Mouse (Mus musculus) limb, embryonic 12.5 days (tissue): ENCODE measurements around the gene Lrrc20. TPM values are rescaled to one million over a fixed set of nuclear protein-coding genes. Genes with fewer than 3 reads are reported as not detected.
"Not testable (repeated sequence)": the region's sequence is repeated elsewhere in the genome, so short reads cannot be mapped to it uniquely, and the experiment has no call there.

Source experiments
- ATAC-seq: fragments of 200-750 bp; cut with Nextera tagmentation; 2 replicates; pipeline ENCODE4 v1.8.0; 2017; ENCODE audit warnings: low read depth, moderate TSS enrichment; ENCODE audit not compliant: insufficient number of reproducible peaks, insufficient read depth, low FRiP score, low TSS enrichment
- H3K27ac ChIP-seq: fragments of 300-500 bp; sonication (generic); 2 replicates; pipeline ENCODE4 v1.5.1; 2016; ENCODE audit warnings: mild to moderate bottlenecking, moderate library complexity
- H3K27me3 ChIP-seq: fragments of 300-500 bp; sonication (generic); 2 replicates; pipeline ENCODE4 v1.6.1; 2016; ENCODE audit warnings: mild to moderate bottlenecking, moderate library complexity
- H3K36me3 ChIP-seq: fragments of 300-500 bp; sonication (generic); 2 replicates; pipeline ENCODE4 v1.6.1; 2016; ENCODE audit warnings: mild to moderate bottlenecking, moderate library complexity
- H3K4me1 ChIP-seq: fragments of 300-500 bp; sonication (generic); replicated peaks from 2 replicates; pipeline ENCODE4 v1.6.1; 2016
- H3K4me2 ChIP-seq: fragments of 300-500 bp; sonication (generic); 2 replicates; pipeline ENCODE4 v1.6.1; 2016; ENCODE audit warnings: mild to moderate bottlenecking, moderate library complexity
- H3K4me3 ChIP-seq: fragments of 300-500 bp; sonication (generic); replicated peaks from 2 replicates; pipeline ENCODE4 v1.5.1; 2016; ENCODE audit warnings: mild to moderate bottlenecking
- H3K9ac ChIP-seq: fragments of 300-500 bp; sonication (generic); replicated peaks from 2 replicates; pipeline ENCODE4 v1.6.1; 2016; ENCODE audit warnings: mild to moderate bottlenecking, moderate library complexity
- H3K9me3 ChIP-seq: fragments of 300-500 bp; sonication (generic); 2 replicates; pipeline ENCODE4 v1.6.1; 2016; ENCODE audit warnings: mild to moderate bottlenecking, moderate library complexity
- WGBS: fragments of 180-500 bp; shearing (Covaris S2); methylation state at CpG from one replicate; pipeline ENCODE4 v1.1.7; 2016; 5-methylcytosine and 5-hydroxymethylcytosine counted together
- polyA plus RNA-seq: library from polyadenylated mRNA; unstranded; fragments of >200 nt; fragmentation: Nextera tagmentation; extraction: Ambion mirVana; gene quantifications from 2 replicates; pipeline ENCODE4 v1.2.1, GENCODE M21; 2016

Gene Lrrc20
- polyA plus RNA-seq, 1 experiment from 2014 or later: 11.6 TPM

DNA sequence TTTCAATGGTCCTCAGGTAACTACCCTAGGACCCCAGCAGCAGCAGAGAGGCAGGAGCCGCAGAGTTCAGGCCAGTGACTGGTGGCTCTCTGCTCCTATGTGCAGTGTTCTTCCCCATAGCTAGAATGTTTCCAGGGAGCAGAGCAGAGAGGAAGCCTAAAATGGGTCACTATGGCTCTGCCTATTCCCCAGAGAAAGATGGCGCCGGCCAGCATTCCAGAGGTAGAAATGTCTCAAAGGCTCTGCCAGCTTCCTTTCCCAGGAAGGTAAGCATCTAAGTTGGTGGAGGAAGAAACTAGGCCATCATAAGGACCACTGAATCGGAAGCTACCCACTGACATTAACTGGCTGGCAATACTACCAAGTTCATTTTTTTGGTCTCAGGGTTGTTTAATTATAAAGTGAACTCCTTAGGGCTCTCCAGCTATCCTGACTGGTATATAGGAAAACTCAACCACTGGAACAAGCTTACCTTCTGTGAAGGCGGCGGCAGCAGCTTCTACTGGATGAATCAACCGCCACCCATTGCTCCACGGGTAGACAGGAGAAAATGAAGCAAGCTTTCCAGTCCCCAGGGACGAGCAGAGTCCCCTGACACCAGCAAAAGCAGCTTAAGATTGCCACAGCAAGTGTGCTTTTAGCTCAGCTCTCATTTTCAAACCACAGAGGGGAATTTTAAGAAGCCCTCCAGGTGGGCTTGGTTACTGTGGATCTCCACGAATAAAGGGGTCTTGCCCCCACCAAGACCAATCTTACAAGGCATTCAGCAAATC, 27.8 kb upstream of the Lrrc20 start:
- Histone ChIP-seq H3K9me3 (no peaks in the 10 kb centered on the region), H3K4me3 (no peak overlapping the region), H3K4me2 (no peak overlapping the region), H3K36me3 (peaks cover 35% of the 10 kb centered on the region; the same call in 1 of the 2 replicates), H3K27me3 (no peaks in the 10 kb centered on the region), H3K9ac (no peak overlapping the region; the same call in 1 of the 2 replicates), H3K27ac (no peak overlapping the region), H3K4me1 (peaks cover 71% of the 10 kb centered on the region)
- WGBS: 84% methylated on average over 10 of the region's 10 CpGs
- ATAC-seq: no peak

DNA sequence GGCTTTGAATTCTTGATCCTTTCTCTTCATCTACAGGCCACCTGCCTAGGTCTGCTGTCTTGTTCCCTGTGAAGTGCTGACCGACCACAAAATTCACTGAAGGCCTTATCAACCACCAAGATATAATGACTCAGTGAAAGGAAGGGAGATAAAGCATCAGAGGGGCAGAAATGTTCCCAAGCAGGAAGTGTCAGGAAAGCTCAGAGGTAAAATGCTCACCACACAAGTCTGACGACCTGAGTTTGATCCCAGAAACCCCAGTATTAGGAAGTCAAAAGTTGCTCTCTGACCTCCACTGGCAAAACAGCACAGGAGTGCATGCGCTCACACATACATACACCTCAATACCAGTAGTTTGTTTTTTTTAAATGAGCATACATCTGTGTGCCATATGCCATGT, 26.8 kb upstream of the Lrrc20 start:
- Histone ChIP-seq H3K4me1 (peaks cover 60% of the 10 kb centered on the region), H3K4me3 (no peak overlapping the region), H3K9me3 (no peaks in the 10 kb centered on the region), H3K4me2 (no peak overlapping the region), H3K27me3 (no peaks in the 10 kb centered on the region), H3K9ac (no peak overlapping the region), H3K36me3 (peaks cover 35% of the 10 kb centered on the region; the same call in 1 of the 2 replicates), H3K27ac (no peak overlapping the region)
- ATAC-seq: no peak
- WGBS: 84% methylated on average over 3 of the region's 3 CpGs

DNA sequence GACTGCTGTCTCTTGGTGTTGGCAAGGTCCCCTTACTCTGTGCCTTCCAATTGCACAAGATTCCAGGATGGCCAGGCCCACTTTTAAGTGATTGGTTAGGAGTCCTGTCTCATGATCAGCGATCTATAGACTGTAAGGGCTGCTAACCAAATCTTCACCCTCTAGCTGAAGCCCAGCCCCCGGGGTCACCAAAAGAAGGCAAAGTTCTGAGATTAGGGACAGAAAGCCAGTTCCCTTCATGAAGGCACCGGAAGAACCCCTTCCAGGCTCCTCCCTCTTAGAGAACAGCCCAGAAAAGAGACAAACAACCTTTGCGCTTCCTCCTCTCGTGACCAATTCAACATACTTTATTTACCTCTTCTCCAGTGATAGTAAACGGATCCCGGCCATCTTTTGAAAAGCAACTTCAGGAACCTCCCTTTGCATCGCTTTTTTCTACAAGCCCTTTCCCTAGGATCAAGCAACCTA, 24.1 kb upstream of the Lrrc20 start:
- no peak for ATAC-seq
- Histone ChIP-seq H3K27ac (no peak overlapping the region), H3K4me3 (peak overlapping the region; percentile 99), H3K9me3 (no peaks in the 10 kb centered on the region), H3K36me3 (peaks cover 34% of the 10 kb centered on the region; the same call in 1 of the 2 replicates), H3K9ac (peak overlapping the region; percentile 93), H3K4me1 (peaks cover 37% of the 10 kb centered on the region), H3K4me2 (peak overlapping the region; percentile 83), H3K27me3 (no peaks in the 10 kb centered on the region)
- 7% methylated on average over 8 of the region's 8 CpGs for WGBS

DNA sequence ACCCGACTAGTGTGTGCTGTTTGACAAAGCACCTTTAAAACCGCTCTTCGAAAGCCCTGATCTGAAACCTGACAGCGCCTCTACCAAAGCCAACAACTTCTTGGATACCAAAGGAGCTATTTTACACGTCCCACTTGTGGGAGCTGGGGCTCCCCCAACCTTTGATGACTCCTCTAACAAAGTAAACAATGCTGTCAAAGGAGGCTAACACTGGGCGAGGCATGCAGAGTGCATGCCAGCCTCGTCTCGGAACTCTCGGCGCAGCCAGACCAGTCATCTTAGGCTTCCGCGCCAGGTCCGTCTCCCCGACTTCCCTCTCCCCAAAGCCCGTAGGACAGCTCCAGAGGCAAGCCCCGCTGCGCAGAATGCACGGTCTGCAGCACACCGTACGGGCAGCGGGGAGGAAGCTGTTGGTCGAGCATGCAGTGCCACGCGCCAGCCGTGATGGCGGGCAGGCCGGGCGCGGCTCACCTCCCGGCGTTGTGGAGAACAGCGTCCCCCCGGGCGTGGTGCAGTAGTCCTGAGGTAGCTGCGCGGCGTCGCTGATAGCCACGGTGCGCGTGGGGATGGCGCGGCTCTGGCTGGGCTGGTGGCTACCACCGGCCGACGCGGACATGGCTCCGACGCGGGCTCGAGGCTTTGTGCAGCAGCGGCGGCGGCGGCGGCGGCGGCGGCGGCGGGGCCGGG, 23.5 kb upstream of the Lrrc20 start:
- peak; percentile 32 for ATAC-seq
- Histone ChIP-seq H3K9me3 (no peaks in the 10 kb centered on the region), H3K9ac (peak overlapping the region; percentile 93), H3K4me2 (peak overlapping the region; percentile 83), H3K27me3 (no peaks in the 10 kb centered on the region), H3K27ac (peak overlapping the region; percentile 80), H3K4me1 (peaks cover 32% of the 10 kb centered on the region), H3K4me3 (peak overlapping the region; percentile 99), H3K36me3 (peaks cover 29% of the 10 kb centered on the region; the same call in 1 of the 2 replicates)
- under 1% methylated on average over 62 of the region's 62 CpGs for WGBS

DNA sequence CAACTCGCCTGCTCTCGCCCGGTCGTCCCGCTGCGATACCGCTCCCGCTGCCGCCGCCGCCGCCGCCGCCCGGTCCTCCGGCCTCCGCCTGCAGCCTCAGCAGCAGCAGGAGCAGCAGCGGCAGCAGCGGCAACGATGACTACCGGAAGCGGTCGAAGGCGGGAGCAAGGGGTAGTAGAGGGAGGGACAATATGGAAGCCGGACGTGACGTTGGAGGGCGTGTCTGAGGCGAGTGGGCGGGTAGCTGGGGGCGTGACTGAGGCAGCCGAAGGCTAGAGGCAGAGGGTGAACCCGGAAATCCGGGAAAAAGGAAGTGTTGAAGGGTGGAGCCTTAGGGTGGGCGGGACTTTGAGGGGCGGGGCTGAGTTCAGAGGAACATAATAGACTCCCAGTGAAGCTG, 23.0 kb upstream of the Lrrc20 start, which contains the start of gene Eif4ebp2:
Gene Eif4ebp2, minus strand, starts transcription at position 17 of the 400 bp plus-strand sequence.
- Histone ChIP-seq H3K36me3 (peaks cover 25% of the 10 kb centered on the region; the same call in 1 of the 2 replicates), H3K4me1 (peaks cover 26% of the 10 kb centered on the region), H3K4me3 (peak within 1 kb of the TSS; percentile 99), H3K9ac (peak within 1 kb of the TSS; percentile 93), H3K4me2 (peak within 1 kb of the TSS; percentile 83), H3K27me3 (no peaks in the 10 kb centered on the region), H3K27ac (peak within 1 kb of the TSS; percentile 80), H3K9me3 (no peaks in the 10 kb centered on the region)
- WGBS: 0% methylated on average over 34 of the region's 36 CpGs
- ATAC-seq: peak; percentile 94

DNA sequence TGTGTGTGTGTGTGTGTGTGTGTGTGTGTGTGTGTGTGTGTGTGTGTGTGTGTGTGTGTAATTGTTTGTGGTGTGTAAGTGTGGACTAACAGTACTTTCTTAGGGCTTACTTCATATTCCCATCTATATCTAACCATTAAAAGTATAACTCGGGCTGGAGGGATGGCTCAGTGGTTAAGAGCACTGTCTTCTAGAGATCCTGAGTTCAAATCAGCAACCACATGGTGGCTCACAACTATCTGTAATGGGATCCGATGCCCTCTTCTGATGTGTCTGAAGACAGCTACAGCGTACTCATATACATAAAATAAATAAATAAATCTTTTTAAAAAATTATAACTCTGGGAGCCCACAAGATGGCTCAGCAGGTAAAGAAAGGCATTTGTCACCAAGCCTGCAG, 22.4 kb upstream of the Lrrc20 start:
- H3K27ac ChIP-seq, H3K9ac ChIP-seq, H3K27me3 ChIP-seq, H3K9me3 ChIP-seq, ATAC-seq: not testable (repeated sequence)
- H3K4me3 ChIP-seq: peak overlapping the region; percentile 99
- H3K36me3 ChIP-seq: peaks cover 20% of the 10 kb centered on the region; the same call in 1 of the 2 replicates
- 79% methylated on average over 3 of the region's 3 CpGs for WGBS
- peaks cover 21% of the 10 kb centered on the region for H3K4me1 ChIP-seq
- H3K4me2 ChIP-seq: peak overlapping the region; percentile 83

DNA sequence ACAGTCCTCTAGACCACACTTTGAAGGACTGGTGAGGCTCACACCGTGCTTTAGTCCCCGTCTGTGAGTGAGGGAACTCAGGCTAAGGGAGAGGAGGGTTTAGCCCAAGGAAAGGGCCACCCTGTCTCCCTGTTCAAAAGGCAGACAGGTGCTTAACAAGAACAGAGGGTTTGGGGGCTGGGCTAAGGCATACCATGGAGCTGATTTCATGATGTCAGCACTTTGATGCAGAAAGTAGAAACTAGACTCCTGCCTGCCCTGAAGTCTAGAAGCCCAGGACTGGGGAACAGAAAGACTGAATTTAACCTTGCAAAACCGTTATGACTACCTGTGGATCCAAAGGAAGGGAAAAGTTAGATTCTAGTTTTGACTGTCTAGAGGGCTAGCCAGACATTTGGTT, 18.4 kb upstream of the Lrrc20 start:
- 49% methylated on average over 3 of the region's 3 CpGs for WGBS
- ATAC-seq: no peak

DNA sequence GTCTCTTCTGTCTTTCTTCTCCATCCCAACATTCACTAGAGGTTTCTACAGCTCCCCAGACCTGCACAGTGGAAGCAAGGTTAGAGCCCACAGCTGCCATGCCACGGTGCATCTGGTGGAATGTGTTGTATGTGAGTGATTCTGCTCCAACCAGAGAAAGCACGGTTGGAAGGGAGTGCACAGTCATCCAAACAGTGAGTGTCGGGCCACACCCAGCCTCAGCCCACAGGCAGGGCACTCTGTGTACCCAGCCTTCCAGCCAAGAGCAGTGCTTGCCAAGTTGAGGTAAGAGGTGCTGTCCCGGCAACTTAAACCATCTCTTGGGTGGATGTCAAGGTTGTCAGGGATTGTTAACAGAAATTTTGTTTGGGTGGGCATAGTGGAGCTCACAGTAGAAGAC, 10.6 kb upstream of the Lrrc20 start:
- H3K4me2 ChIP-seq: no peak overlapping the region
- no peaks in the 10 kb centered on the region for H3K36me3 ChIP-seq
- no peak overlapping the region for H3K9ac ChIP-seq
- 0 out of 2 replicates have a peak, but pooled peaks cover 3% of the 10 kb centered on the region for H3K4me1 ChIP-seq
- no peaks in the 10 kb centered on the region for H3K27me3 ChIP-seq
- 0 out of 2 replicates have a peak, but pooled peaks cover 4% of the 10 kb centered on the region for H3K9me3 ChIP-seq
- 76% methylated on average over 4 of the region's 4 CpGs for WGBS
- no peak for ATAC-seq
- no peak overlapping the region for H3K4me3 ChIP-seq
- no peak overlapping the region for H3K27ac ChIP-seq

More for the DNA sequence above, 18.4 kb upstream of the Lrrc20 start:
- H3K9ac ChIP-seq: no peak overlapping the region
- no peak overlapping the region for H3K27ac ChIP-seq
- H3K4me3 ChIP-seq: no peak overlapping the region
- H3K4me1 ChIP-seq: no peaks in the 10 kb centered on the region
- H3K4me2 ChIP-seq: no peak overlapping the region
- H3K36me3 ChIP-seq: no peaks in the 10 kb centered on the region
- H3K27me3 ChIP-seq: no peaks in the 10 kb centered on the region
- no peaks in the 10 kb centered on the region for H3K9me3 ChIP-seq

DNA sequence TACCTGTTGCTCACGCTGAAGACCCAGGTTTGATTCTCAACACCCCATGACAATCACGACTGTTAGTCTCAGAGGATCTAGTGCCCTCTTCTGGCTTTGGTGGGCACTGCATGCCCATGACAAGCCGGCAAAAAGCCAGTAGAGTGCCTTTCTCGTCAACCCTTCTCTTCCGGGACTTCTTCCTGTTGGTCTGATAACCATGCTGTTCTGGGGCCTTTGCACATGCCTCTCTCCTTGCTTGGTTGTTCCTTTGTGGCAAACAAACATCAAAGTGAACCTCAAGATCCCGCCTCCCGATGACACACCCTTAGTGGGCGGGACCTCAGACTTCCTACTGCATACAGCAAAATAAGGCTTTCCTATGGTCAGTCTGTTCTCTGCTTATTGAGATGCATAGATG, 9.4 kb upstream of the Lrrc20 start:
- ATAC-seq: no peak
- 0 out of 2 replicates have a peak, but pooled peaks cover 3% of the 10 kb centered on the region for H3K4me1 ChIP-seq
- H3K9me3 ChIP-seq: 0 out of 2 replicates have a peak, but pooled peaks cover 4% of the 10 kb centered on the region
- no peak overlapping the region for H3K27ac ChIP-seq
- H3K27me3 ChIP-seq: no peaks in the 10 kb centered on the region
- no peaks in the 10 kb centered on the region for H3K36me3 ChIP-seq
- no peak overlapping the region for H3K9ac ChIP-seq
- no peak overlapping the region for H3K4me2 ChIP-seq
- H3K4me3 ChIP-seq: no peak overlapping the region
- 71% methylated on average over 8 of the region's 8 CpGs for WGBS

DNA sequence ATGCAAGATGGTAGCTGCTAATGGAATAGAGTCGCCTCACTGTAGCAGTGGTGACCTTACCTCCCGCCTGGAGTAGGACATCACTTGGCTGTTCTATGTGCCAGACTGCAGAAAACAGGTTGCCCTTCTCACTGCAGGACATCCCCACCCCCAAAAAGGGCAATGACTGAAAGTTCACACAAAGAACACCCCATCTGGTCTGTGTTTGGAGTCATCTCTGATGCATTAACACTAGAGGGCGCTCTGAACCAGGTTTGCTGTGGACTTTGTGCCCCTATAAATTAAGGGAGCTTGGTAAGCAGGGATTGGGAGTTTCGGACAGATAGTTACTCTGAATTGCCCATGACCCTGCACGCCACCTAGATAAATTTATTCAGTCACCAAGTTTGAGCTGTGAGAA, 8.7 kb upstream of the Lrrc20 start:
- H3K36me3 ChIP-seq: no peaks in the 10 kb centered on the region
- H3K4me2 ChIP-seq: no peak overlapping the region
- H3K27me3 ChIP-seq: no peaks in the 10 kb centered on the region
- no peak for ATAC-seq
- no peak overlapping the region for H3K27ac ChIP-seq
- no peak overlapping the region for H3K4me3 ChIP-seq
- no peak overlapping the region for H3K9ac ChIP-seq
- H3K4me1 ChIP-seq: 0 out of 2 replicates have a peak, but pooled peaks cover 3% of the 10 kb centered on the region
- WGBS: 28% methylated on average over 5 of the region's 5 CpGs
- H3K9me3 ChIP-seq: 0 out of 2 replicates have a peak, but pooled peaks cover 4% of the 10 kb centered on the region

DNA sequence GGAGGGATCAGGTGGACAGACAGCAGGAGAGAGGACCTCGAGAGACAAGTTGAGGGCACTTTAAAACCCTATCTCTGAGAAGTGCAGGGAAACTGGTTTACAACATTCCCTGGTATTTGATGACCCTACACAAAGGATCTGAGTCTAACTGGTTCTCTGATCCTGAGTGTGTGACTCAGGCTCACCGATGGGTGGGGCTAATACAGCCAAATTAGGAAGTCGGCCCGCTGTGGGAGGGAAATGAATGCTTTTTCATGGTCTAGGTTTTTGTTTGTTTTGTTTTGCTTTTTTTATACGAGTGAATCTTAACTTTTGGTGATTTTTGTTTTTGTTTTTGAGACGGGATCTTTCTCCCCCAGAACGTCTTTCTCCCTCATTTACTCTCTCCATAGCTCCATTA, 6.7 kb upstream of the Lrrc20 start:
- 0 out of 2 replicates have a peak, but pooled peaks cover 3% of the 10 kb centered on the region for H3K4me1 ChIP-seq
- WGBS: 72% methylated on average over 7 of the region's 7 CpGs
- H3K4me2 ChIP-seq: no peak overlapping the region
- no peak for ATAC-seq
- H3K27ac ChIP-seq: no peak overlapping the region
- no peak overlapping the region for H3K9ac ChIP-seq
- no peaks in the 10 kb centered on the region for H3K27me3 ChIP-seq
- 0 out of 2 replicates have a peak, but pooled peaks cover 4% of the 10 kb centered on the region for H3K9me3 ChIP-seq
- H3K36me3 ChIP-seq: no peaks in the 10 kb centered on the region
- no peak overlapping the region for H3K4me3 ChIP-seq
